Mouse (Mus musculus) hindbrain, embryonic 16.5 days (tissue): ENCODE results near the gene Kif5c. TPM values are rescaled to one million over a fixed set of nuclear protein-coding genes. Genes with fewer than 3 reads are reported as not detected.

ENCODE experiments used
- ATAC-seq: fragments of 200-750 bp; cut with Nextera tagmentation; 2 replicates; pipeline ENCODE4 v1.8.0; 2017; ENCODE audit warnings: moderate TSS enrichment, moderate library complexity
- H3K27ac ChIP-seq: fragments of 300-500 bp; sonication (generic); 2 replicates; pipeline ENCODE4 v1.5.1; 2014; ENCODE audit warnings: low read depth, mild to moderate bottlenecking, control low read depth, low read length, moderate library complexity
- H3K27me3 ChIP-seq: fragments of 300-500 bp; sonication (generic); replicated peaks from 2 replicates; pipeline ENCODE4 v1.6.1; 2014; ENCODE audit warnings: low read length; ENCODE audit not compliant: control insufficient read depth, insufficient read depth
- H3K36me3 ChIP-seq: fragments of 300-500 bp; sonication (generic); 2 replicates; pipeline ENCODE4 v1.6.1; 2014; ENCODE audit warnings: mild to moderate bottlenecking, low read length, moderate library complexity, mixed read lengths; ENCODE audit not compliant: control insufficient read depth, insufficient read depth
- H3K4me1 ChIP-seq: fragments of 300-500 bp; sonication (generic); 2 replicates; pipeline ENCODE4 v1.6.1; 2014; ENCODE audit warnings: low read depth, low read length; ENCODE audit not compliant: control insufficient read depth, insufficient read depth
- H3K4me2 ChIP-seq: fragments of 300-500 bp; sonication (generic); 2 replicates; pipeline ENCODE4 v1.6.1; 2014; ENCODE audit warnings: mild to moderate bottlenecking, low read length, control low read depth, moderate library complexity
- H3K4me3 ChIP-seq: fragments of 300-500 bp; sonication (generic); 2 replicates; pipeline ENCODE4 v1.5.1; 2014; ENCODE audit warnings: mild to moderate bottlenecking, low read length, control low read depth, moderate library complexity
- H3K9ac ChIP-seq: fragments of 300-500 bp; sonication (generic); 2 replicates; pipeline ENCODE4 v1.6.1; 2014; ENCODE audit warnings: low read depth, mild to moderate bottlenecking, control low read depth, low read length, moderate library complexity
- H3K9me3 ChIP-seq: fragments of 300-500 bp; sonication (generic); 2 replicates; pipeline ENCODE4 v1.6.1; 2014; ENCODE audit warnings: mild to moderate bottlenecking, low read length, moderate library complexity; ENCODE audit not compliant: control insufficient read depth
- WGBS: fragments of 180-500 bp; shearing (Covaris S2); extraction: QIAGEN DNeasy Blood & Tissue Kit; methylation state at CpG from one replicate; pipeline ENCODE4 v1.1.7; 2014; 5-methylcytosine and 5-hydroxymethylcytosine counted together
- polyA plus RNA-seq: library from polyadenylated mRNA; unstranded; fragments of >200 nt; fragmentation: Nextera tagmentation; extraction: Ambion mirVana; gene quantifications from 2 replicates; pipeline ENCODE4 v1.2.1, GENCODE M21; 2015

The Kif5c gene
- polyA plus RNA-seq, 1 experiment from 2014 or later = 168 TPM

- no peaks in the 10 kb centered on the region for H3K27me3 ChIP-seq
- ATAC-seq = no peak
- H3K4me2 ChIP-seq = no peak overlapping the region
- 78% methylated on average over 14 of the region's 14 CpGs for WGBS
- H3K9me3 ChIP-seq = no peaks in the 10 kb centered on the region
- no peak overlapping the region for H3K9ac ChIP-seq
- H3K4me1 ChIP-seq = peaks cover 8% of the 10 kb centered on the region
- H3K36me3 ChIP-seq = peaks cover 27% of the 10 kb centered on the region; the same call in 1 of the 2 replicates
- no peak overlapping the region; the same call in 1 of the 2 replicates for H3K27ac ChIP-seq
- H3K4me3 ChIP-seq = no peak overlapping the region
Observed at GRCm38 (mm10) chr2:49748628-49749342, 129.7 kb downstream of the Kif5c start.

GRCm38 (mm10) chr2:49749730-49750576 is 130.9 kb downstream of the Kif5c start:
- WGBS = 86% methylated on average over 11 of the region's 11 CpGs
- Histone ChIP-seq H3K9ac (no peak overlapping the region), H3K4me1 (peaks cover 4% of the 10 kb centered on the region; the same call in 1 of the 2 replicates), H3K27me3 (no peaks in the 10 kb centered on the region), H3K4me3 (no peak overlapping the region), H3K27ac (no peak overlapping the region), H3K9me3 (no peaks in the 10 kb centered on the region), H3K36me3 (peaks cover 27% of the 10 kb centered on the region; the same call in 1 of the 2 replicates), H3K4me2 (no peak overlapping the region)
- ATAC-seq = no peak

GRCm38 (mm10) chr2:49751544-49752210 is 132.6 kb downstream of the Kif5c start:
- Histone ChIP-seq H3K27ac (no peak overlapping the region), H3K9me3 (no peaks in the 10 kb centered on the region), H3K4me1 (0 out of 2 replicates have a peak, but pooled peaks cover 2% of the 10 kb centered on the region), H3K27me3 (no peaks in the 10 kb centered on the region), H3K4me3 (no peak overlapping the region), H3K36me3 (peaks cover 30% of the 10 kb centered on the region; the same call in 1 of the 2 replicates), H3K4me2 (no peak overlapping the region), H3K9ac (no peak overlapping the region)
- no peak for ATAC-seq
- WGBS = 75% methylated on average over 10 of the region's 10 CpGs

- no peak for ATAC-seq
- H3K4me1 ChIP-seq = 0 out of 2 replicates have a peak, but pooled peaks cover 2% of the 10 kb centered on the region
- H3K9me3 ChIP-seq = no peaks in the 10 kb centered on the region
- H3K4me2 ChIP-seq = no peak overlapping the region
- H3K4me3 ChIP-seq = no peak overlapping the region
- H3K36me3 ChIP-seq = peaks cover 29% of the 10 kb centered on the region; the same call in 1 of the 2 replicates
- peak overlapping the region; percentile 6; the same call in 1 of the 2 replicates for H3K27ac ChIP-seq
- no peak overlapping the region for H3K9ac ChIP-seq
- 84% methylated on average over 8 of the region's 8 CpGs for WGBS
- no peaks in the 10 kb centered on the region for H3K27me3 ChIP-seq
Observed at GRCm38 (mm10) chr2:49752211-49752607, 133.1 kb downstream of the Kif5c start.

- Histone ChIP-seq H3K27me3 (no peaks in the 10 kb centered on the region), H3K4me2 (no peak overlapping the region), H3K9ac (no peak overlapping the region), H3K4me3 (no peak overlapping the region), H3K9me3 (no peaks in the 10 kb centered on the region), H3K27ac (no peak overlapping the region), H3K4me1 (0 out of 2 replicates have a peak, but pooled peaks cover 2% of the 10 kb centered on the region), H3K36me3 (peaks cover 33% of the 10 kb centered on the region; the same call in 1 of the 2 replicates)
- WGBS = 92% methylated on average over 3 of the region's 3 CpGs
- no peak for ATAC-seq
Observed at GRCm38 (mm10) chr2:49753062-49753461, 134.0 kb downstream of the Kif5c start.

GRCm38 (mm10) chr2:49755054-49755453 is 136.0 kb downstream of the Kif5c start:
- H3K36me3 ChIP-seq = peaks cover 42% of the 10 kb centered on the region
- no peaks in the 10 kb centered on the region for H3K27me3 ChIP-seq
- H3K9ac ChIP-seq = no peak overlapping the region
- H3K9me3 ChIP-seq = no peaks in the 10 kb centered on the region
- H3K4me2 ChIP-seq = no peak overlapping the region
- peak; percentile 66; the same call in 1 of the 2 replicates for ATAC-seq
- 64% methylated on average over 2 of the region's 2 CpGs for WGBS
- 0 out of 2 replicates have a peak, but pooled peaks cover 2% of the 10 kb centered on the region for H3K4me1 ChIP-seq
- no peak overlapping the region for H3K27ac ChIP-seq
- no peak overlapping the region for H3K4me3 ChIP-seq

- 83% methylated on average over 7 of the region's 7 CpGs for WGBS
- no peaks in the 10 kb centered on the region for H3K27me3 ChIP-seq
- 0 out of 2 replicates have a peak, but pooled peaks cover 2% of the 10 kb centered on the region for H3K4me1 ChIP-seq
- H3K9me3 ChIP-seq = no peaks in the 10 kb centered on the region
- H3K4me2 ChIP-seq = no peak overlapping the region
- H3K4me3 ChIP-seq = no peak overlapping the region
- 0 out of 2 replicates have a peak, but pooled peaks have one; percentile 24 for ATAC-seq
- no peak overlapping the region for H3K9ac ChIP-seq
- peaks cover 41% of the 10 kb centered on the region for H3K36me3 ChIP-seq
- no peak overlapping the region for H3K27ac ChIP-seq
Observed at GRCm38 (mm10) chr2:49757616-49758015, 138.5 kb downstream of the Kif5c start.

- Histone ChIP-seq H3K9ac (no peak overlapping the region), H3K36me3 (peaks cover 31% of the 10 kb centered on the region), H3K9me3 (no peaks in the 10 kb centered on the region), H3K4me2 (no peak overlapping the region), H3K27me3 (no peaks in the 10 kb centered on the region), H3K27ac (0 out of 2 replicates have a peak overlapping the region, but pooled peaks have one; percentile 1), H3K4me1 (no peaks in the 10 kb centered on the region), H3K4me3 (no peak overlapping the region)
- ATAC-seq = peak; percentile 67
- WGBS = 49% methylated on average over 7 of the region's 7 CpGs
Observed at GRCm38 (mm10) chr2:49764331-49764946, 145.3 kb downstream of the Kif5c start.
